Mouse (Mus musculus) intestine, embryonic 14.5 days (tissue): Measurements from ENCODE around the gene Macrod1. TPM values are rescaled to one million over a fixed set of nuclear protein-coding genes. Genes with fewer than 3 reads are reported as not detected.

ENCODE experiments used
- ATAC-seq: fragments of 200-750 bp; cut with Nextera tagmentation; replicated peaks from 2 replicates; pipeline ENCODE4 v1.8.0; 2017; ENCODE audit warnings: low read depth, moderate number of reproducible peaks, moderate TSS enrichment, moderate library complexity; ENCODE audit not compliant: low FRiP score, low TSS enrichment
- DNase-seq: peaks from one replicate; pipeline ENCODE4 v3.0.0-alpha.2; 2018; ENCODE audit warnings: low spot score
- H3K27ac ChIP-seq: fragments of 300-500 bp; sonication (generic); 2 replicates; pipeline ENCODE4 v1.5.1; 2014; ENCODE audit warnings: low read depth, mild to moderate bottlenecking, control low read depth
- H3K27me3 ChIP-seq: fragments of 300-500 bp; sonication (generic); replicated peaks from 2 replicates; pipeline ENCODE4 v1.6.1; 2014; ENCODE audit warnings: low read length, control low read depth; ENCODE audit not compliant: control insufficient read depth, insufficient read depth
- H3K36me3 ChIP-seq: fragments of 300-500 bp; sonication (generic); 2 replicates; pipeline ENCODE4 v1.6.1; 2014; ENCODE audit warnings: low read length, control low read depth; ENCODE audit not compliant: control insufficient read depth, insufficient read depth
- H3K4me1 ChIP-seq: fragments of 300-500 bp; sonication (generic); replicated peaks from 2 replicates; pipeline ENCODE4 v1.6.1; 2014; ENCODE audit warnings: low read length, control low read depth, mixed read lengths; ENCODE audit not compliant: control insufficient read depth, insufficient read depth
- H3K4me2 ChIP-seq: fragments of 300-500 bp; sonication (generic); 2 replicates; pipeline ENCODE4 v1.6.1; 2014; ENCODE audit warnings: low read length
- H3K4me3 ChIP-seq: fragments of 300-500 bp; sonication (generic); 2 replicates; pipeline ENCODE4 v1.5.1; 2014; ENCODE audit warnings: low read depth, low read length, control low read depth, mixed read lengths
- H3K9ac ChIP-seq: fragments of 300-500 bp; sonication (generic); 2 replicates; pipeline ENCODE4 v1.6.1; 2014; ENCODE audit warnings: mild to moderate bottlenecking, low read length
- H3K9me3 ChIP-seq: fragments of 300-500 bp; sonication (generic); 2 replicates; pipeline ENCODE4 v1.6.1; 2016; ENCODE audit warnings: low read length, control low read depth; ENCODE audit not compliant: control insufficient read depth
- WGBS: fragments of 180-500 bp; shearing (Covaris S2); extraction: QIAGEN DNeasy Blood & Tissue Kit; methylation state at CpG from one replicate; pipeline ENCODE4 v1.1.7; 2014; 5-methylcytosine and 5-hydroxymethylcytosine counted together
- polyA plus RNA-seq: library from polyadenylated mRNA; unstranded; fragments of >200 nt; fragmentation: Nextera tagmentation; extraction: Ambion mirVana; gene quantifications from 2 replicates; pipeline ENCODE4 v1.2.1, GENCODE M21; 2014

The Macrod1 gene
- polyA plus RNA-seq, 1 experiment from 2014 or later: 8.5 TPM

GRCm38 (mm10) chr19:7084734-7085133 lies 28.1 kb downstream of the Macrod1 start:
- 60% methylated on average over 15 of the region's 15 CpGs for WGBS
- peaks cover 17% of the 10 kb centered on the region for H3K27me3 ChIP-seq
- H3K4me3 ChIP-seq: no peak overlapping the region
- H3K36me3 ChIP-seq: no peaks in the 10 kb centered on the region
- DNase-seq: no peak
- no peak overlapping the region for H3K4me2 ChIP-seq
- no peak for ATAC-seq
- H3K27ac ChIP-seq: no peak overlapping the region
- H3K9me3 ChIP-seq: no peaks in the 10 kb centered on the region
- no peak overlapping the region for H3K9ac ChIP-seq
- H3K4me1 ChIP-seq: no peaks in the 10 kb centered on the region

GRCm38 (mm10) chr19:7088558-7088957 lies 31.9 kb downstream of the Macrod1 start:
- 26% methylated on average over 9 of the region's 9 CpGs for WGBS
- no peaks in the 10 kb centered on the region for H3K4me1 ChIP-seq
- peaks cover 19% of the 10 kb centered on the region for H3K27me3 ChIP-seq
- no peak overlapping the region for H3K4me3 ChIP-seq
- DNase-seq: no peak
- no peak overlapping the region for H3K27ac ChIP-seq
- H3K4me2 ChIP-seq: no peak overlapping the region
- no peaks in the 10 kb centered on the region for H3K36me3 ChIP-seq
- H3K9ac ChIP-seq: no peak overlapping the region
- ATAC-seq: no peak
- no peaks in the 10 kb centered on the region for H3K9me3 ChIP-seq

- WGBS: 74% methylated on average over 5 of the region's 5 CpGs
These were observed 32.4 kb downstream of the Macrod1 start for GRCm38 (mm10) chr19:7089050-7089449.

GRCm38 (mm10) chr19:7089842-7090251 lies 33.2 kb downstream of the Macrod1 start:
- Histone ChIP-seq H3K4me2 (no peak overlapping the region), H3K27ac (no peak overlapping the region), H3K27me3 (peaks cover 19% of the 10 kb centered on the region), H3K9ac (no peak overlapping the region), H3K9me3 (no peaks in the 10 kb centered on the region), H3K4me1 (no peaks in the 10 kb centered on the region), H3K36me3 (no peaks in the 10 kb centered on the region), H3K4me3 (no peak overlapping the region)
- WGBS: 66% methylated on average over 7 of the region's 7 CpGs
- ATAC-seq (no peak), DNase-seq (no peak)

More at GRCm38 (mm10) chr19:7089050-7089449, 32.4 kb downstream of the Macrod1 start:
- Histone ChIP-seq H3K9ac (no peak overlapping the region), H3K27me3 (peaks cover 19% of the 10 kb centered on the region), H3K4me3 (no peak overlapping the region), H3K36me3 (no peaks in the 10 kb centered on the region), H3K4me2 (no peak overlapping the region), H3K4me1 (no peaks in the 10 kb centered on the region), H3K27ac (no peak overlapping the region), H3K9me3 (no peaks in the 10 kb centered on the region)
- ATAC-seq: no peak
- no peak for DNase-seq

- Histone ChIP-seq H3K4me1 (no peaks in the 10 kb centered on the region), H3K9me3 (no peaks in the 10 kb centered on the region), H3K4me3 (no peak overlapping the region), H3K9ac (no peak overlapping the region), H3K27ac (no peak overlapping the region), H3K4me2 (no peak overlapping the region), H3K36me3 (no peaks in the 10 kb centered on the region), H3K27me3 (peaks cover 15% of the 10 kb centered on the region)
- DNase-seq (no peak), ATAC-seq (no peak)
- WGBS: 44% methylated on average over 10 of the region's 10 CpGs
These were observed 33.9 kb downstream of the Macrod1 start for GRCm38 (mm10) chr19:7090369-7091064.

- H3K36me3 ChIP-seq: no peaks in the 10 kb centered on the region
- H3K4me2 ChIP-seq: no peak overlapping the region
- no peak for ATAC-seq
- H3K27ac ChIP-seq: no peak overlapping the region
- H3K27me3 ChIP-seq: peaks cover 17% of the 10 kb centered on the region
- H3K9ac ChIP-seq: no peak overlapping the region
- no peak for DNase-seq
- WGBS: 74% methylated on average over 10 of the region's 10 CpGs
- H3K9me3 ChIP-seq: no peaks in the 10 kb centered on the region
- no peaks in the 10 kb centered on the region for H3K4me1 ChIP-seq
- H3K4me3 ChIP-seq: no peak overlapping the region
These were observed 34.9 kb downstream of the Macrod1 start for GRCm38 (mm10) chr19:7091448-7092050.

- Histone ChIP-seq H3K4me2 (no peak overlapping the region), H3K9me3 (no peaks in the 10 kb centered on the region), H3K27me3 (peaks cover 24% of the 10 kb centered on the region), H3K36me3 (no peaks in the 10 kb centered on the region), H3K4me3 (no peak overlapping the region), H3K9ac (no peak overlapping the region), H3K4me1 (no peaks in the 10 kb centered on the region), H3K27ac (no peak overlapping the region)
- no peak for ATAC-seq
- WGBS: 87% methylated on average over 5 of the region's 5 CpGs
- no peak for DNase-seq
These were observed 36.1 kb downstream of the Macrod1 start for GRCm38 (mm10) chr19:7092756-7093155.

- Histone ChIP-seq H3K9ac (no peak overlapping the region), H3K27ac (no peak overlapping the region), H3K36me3 (no peaks in the 10 kb centered on the region), H3K4me1 (peaks cover 18% of the 10 kb centered on the region), H3K4me3 (no peak overlapping the region), H3K27me3 (peaks cover 12% of the 10 kb centered on the region), H3K9me3 (no peaks in the 10 kb centered on the region), H3K4me2 (no peak overlapping the region)
- whole genome bisulfite sequencing: 58% methylated on average over 3 of the region's 3 CpGs
- ATAC-seq (no peak), DNase-seq (no peak)
These were observed 43.1 kb downstream of the Macrod1 start for GRCm38 (mm10) chr19:7099620-7100155.
